Mouse (Mus musculus): ENCODE measurements around the gene Doc2g.

The Doc2g gene

GRCm38 (mm10) chr19:4052516-4053030 is 49.5 kb downstream of the Doc2g start:
- no peak for DNase-seq (ENCODE audit: low read depth, low spot score)

GRCm38 (mm10) chr19:4054613-4055012 is 51.5 kb downstream of the Doc2g start:
- no peak for DNase-seq (ENCODE audit: low read depth, low spot score)

DNA sequence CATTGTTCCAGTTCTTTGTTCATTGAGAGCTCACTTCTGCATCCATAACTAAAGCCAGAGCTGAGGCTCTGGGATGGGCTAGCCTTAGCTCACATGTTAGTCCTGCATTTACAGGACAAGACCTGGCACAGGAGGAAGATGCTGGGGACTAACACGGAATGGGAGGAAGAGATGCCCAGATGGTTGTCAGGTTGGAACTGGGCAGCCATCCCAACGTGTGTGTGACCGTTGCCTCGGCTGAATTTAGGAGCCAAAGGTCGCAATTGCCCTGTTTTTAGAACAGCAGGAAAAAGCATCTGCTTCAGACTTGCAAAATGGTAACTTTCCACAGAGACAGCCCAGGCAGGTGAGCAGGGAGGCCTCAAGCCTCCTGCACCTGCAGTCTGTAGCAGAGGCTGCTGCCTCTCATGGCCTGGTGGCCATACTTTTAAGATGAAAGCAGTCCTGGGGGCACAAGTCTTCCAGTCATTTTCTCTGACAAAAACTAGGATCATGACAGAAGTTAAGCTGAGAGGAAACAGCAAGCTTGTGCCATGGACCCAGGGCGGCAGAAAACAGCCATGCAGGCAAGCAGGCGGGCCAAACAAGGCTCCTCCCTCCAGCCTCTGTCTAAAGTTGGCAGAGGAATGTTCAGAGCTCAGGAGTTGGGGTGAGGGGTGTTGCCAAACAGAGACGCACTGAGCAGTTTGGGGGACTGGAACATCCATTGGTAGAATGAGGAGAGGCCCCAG is 52.3 kb downstream of the Doc2g start:
- DNase-seq (ENCODE audit: low read depth, low spot score) = no peak

DNA sequence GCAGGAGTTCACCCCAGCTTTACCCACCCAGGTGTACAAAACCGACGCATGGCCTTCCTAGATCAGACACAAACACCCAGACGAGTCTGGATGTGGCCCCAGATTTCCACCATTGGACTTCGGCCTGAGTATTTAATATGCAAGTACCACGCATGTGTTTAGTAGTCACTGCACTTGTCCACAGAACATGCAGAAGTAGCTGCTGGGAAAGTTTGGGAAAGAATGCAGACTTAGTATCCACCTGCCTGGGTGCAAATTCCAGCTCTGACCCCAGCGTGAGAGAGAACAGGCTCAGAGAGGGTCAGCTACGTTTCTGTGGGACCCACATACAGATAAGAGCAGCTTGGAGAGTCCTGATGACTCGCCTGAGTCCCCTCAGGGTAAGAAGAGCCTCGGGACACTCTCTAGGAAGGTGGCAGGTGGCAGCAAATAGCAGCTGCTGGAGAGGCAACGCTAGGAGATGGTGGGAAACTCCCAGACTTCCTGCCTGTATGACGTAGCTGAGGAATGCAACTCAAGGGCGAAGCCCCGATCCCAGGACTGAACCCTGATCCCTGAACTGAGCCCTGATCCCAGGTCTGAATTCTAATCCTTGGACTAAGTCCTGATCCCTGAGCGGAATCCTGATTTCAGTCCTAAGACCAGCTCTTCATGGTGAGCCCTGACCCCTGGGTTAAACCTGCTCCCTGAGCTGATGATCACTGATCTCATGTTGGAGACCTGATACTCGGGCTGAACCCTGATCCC is 53.0 kb downstream of the Doc2g start:
- no peak for DNase-seq (ENCODE audit: low read depth, low spot score)

Data from 3T3-L1 (cell line).